Mouse (Mus musculus): Measurements from ENCODE around the gene Gfy.

DNA sequence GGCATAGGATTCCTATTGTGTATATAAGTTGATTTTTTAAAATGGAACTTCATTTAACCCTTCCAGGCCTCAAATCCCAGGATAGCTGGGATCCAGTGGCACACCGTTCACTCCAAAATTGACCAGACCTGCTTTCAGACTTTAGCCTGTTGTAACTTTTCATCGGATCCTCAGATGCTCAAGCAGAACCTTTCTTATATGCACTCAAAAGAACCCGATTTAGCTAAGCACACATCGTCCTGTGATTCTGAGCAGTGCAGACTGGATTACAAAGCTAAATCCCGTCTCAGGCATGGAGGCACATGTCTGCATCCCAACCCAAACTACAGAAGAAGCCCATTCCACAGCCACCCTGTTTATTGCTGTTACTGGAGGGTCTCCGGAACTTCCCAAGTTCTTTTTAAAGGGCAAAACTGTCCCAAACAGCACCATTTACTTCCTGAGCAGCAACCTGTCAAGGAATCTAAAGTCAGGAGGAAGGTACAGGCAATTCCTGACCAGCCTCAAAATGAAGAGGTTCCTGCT, 51.6 kb downstream of the Gfy start:
- TF ChIP-seq POLR2A (IDR thresholded peaks at IDR 0.05; ENCODE audit: borderline replicate concordance, extremely low read depth, low read depth, low read length) (no peak), CTCF (IDR thresholded peaks at IDR 0.05; ENCODE audit: insufficient read depth, low read length) (no peak)

Measured in lung, adult 2 months (tissue).